Mouse (Mus musculus) intestine, postnatal 0 days (tissue): ENCODE data around the gene Kirrel2. TPM values are rescaled to one million over a fixed set of nuclear protein-coding genes. Genes with fewer than 3 reads are reported as not detected.
A peak's percentile ranks its signal among the peaks of the same experiment; 100 is the strongest.
"Not testable (repeated sequence)": the region's sequence is repeated elsewhere in the genome, so short reads cannot be mapped to it uniquely, and the experiment has no call there.

Experiments used
- ATAC-seq: fragments of 200-750 bp; cut with Nextera tagmentation; 2 replicates; pipeline ENCODE4 v1.8.0; 2017; ENCODE audit warnings: mild to moderate bottlenecking, moderate TSS enrichment, moderate library complexity
- H3K27ac ChIP-seq: fragments of 300-500 bp; sonication (generic); 2 replicates; pipeline ENCODE4 v1.5.1; 2014; ENCODE audit warnings: mild to moderate bottlenecking, low read depth, low read length, moderate library complexity
- H3K27me3 ChIP-seq: fragments of 300-500 bp; sonication (generic); replicated peaks from 2 replicates; pipeline ENCODE4 v1.6.1; 2014; ENCODE audit warnings: low read length, mixed read lengths; ENCODE audit not compliant: control insufficient read depth, insufficient read depth
- H3K36me3 ChIP-seq: fragments of 300-500 bp; sonication (generic); 2 replicates; pipeline ENCODE4 v1.6.1; 2014; ENCODE audit warnings: mild to moderate bottlenecking, moderate library complexity; ENCODE audit not compliant: control insufficient read depth, insufficient read depth
- H3K4me1 ChIP-seq: fragments of 300-500 bp; sonication (generic); replicated peaks from 2 replicates; pipeline ENCODE4 v1.6.1; 2014; ENCODE audit warnings: antibody characterized with exemption, low read length, mixed read lengths; ENCODE audit not compliant: control insufficient read depth, insufficient read depth
- H3K4me2 ChIP-seq: fragments of 300-500 bp; sonication (generic); replicated peaks from 2 replicates; pipeline ENCODE4 v1.6.1; 2014; ENCODE audit warnings: low read depth, mild to moderate bottlenecking, moderate library complexity
- H3K4me3 ChIP-seq: fragments of 300-500 bp; sonication (generic); 2 replicates; pipeline ENCODE4 v1.5.1; 2014; ENCODE audit warnings: low read depth, low read length
- H3K9ac ChIP-seq: fragments of 300-500 bp; sonication (generic); 2 replicates; pipeline ENCODE4 v1.6.1; 2014; ENCODE audit warnings: mild to moderate bottlenecking, low read depth, low read length
- H3K9me3 ChIP-seq: fragments of 300-500 bp; sonication (generic); 2 replicates; pipeline ENCODE4 v1.6.1; 2016; ENCODE audit warnings: mixed run types; ENCODE audit not compliant: control insufficient read depth
- CTCF ChIP-seq: sonication (generic); IDR thresholded peaks from 2 replicates; pipeline ENCODE4 v1.5.1; 2016; ENCODE audit warnings: low read depth, mild to moderate bottlenecking, control low read depth, antibody characterized with exemption, moderate library complexity
- WGBS: fragments of 180-500 bp; shearing (Covaris S2); extraction: QIAGEN DNeasy Blood & Tissue Kit; methylation state at CpG from one replicate; pipeline ENCODE4 v1.1.7; 2014; 5-methylcytosine and 5-hydroxymethylcytosine counted together
- polyA plus RNA-seq: library from polyadenylated mRNA; unstranded; fragments of >200 nt; fragmentation: Nextera tagmentation; extraction: Ambion mirVana; gene quantifications from 2 replicates; pipeline ENCODE4 v1.2.1, GENCODE M21; 2015

Gene Kirrel2
- polyA plus RNA-seq, 1 experiment from 2014 or later: 0.08 TPM

- Histone ChIP-seq H3K27ac (no peak overlapping the region), H3K36me3 (no peaks in the 10 kb centered on the region), H3K4me1 (no peaks in the 10 kb centered on the region), H3K9me3 (no peaks in the 10 kb centered on the region), H3K4me2 (no peak overlapping the region), H3K9ac (no peak overlapping the region), H3K4me3 (no peak overlapping the region), H3K27me3 (no peaks in the 10 kb centered on the region)
- peak; percentile 82 for TF ChIP-seq CTCF
- WGBS: 30% methylated on average over 16 of the region's 16 CpGs
- no peak for ATAC-seq
These were observed 32.9 kb upstream of the Kirrel2 start for GRCm38 (mm10) chr7:30490251-30490956.

DNA sequence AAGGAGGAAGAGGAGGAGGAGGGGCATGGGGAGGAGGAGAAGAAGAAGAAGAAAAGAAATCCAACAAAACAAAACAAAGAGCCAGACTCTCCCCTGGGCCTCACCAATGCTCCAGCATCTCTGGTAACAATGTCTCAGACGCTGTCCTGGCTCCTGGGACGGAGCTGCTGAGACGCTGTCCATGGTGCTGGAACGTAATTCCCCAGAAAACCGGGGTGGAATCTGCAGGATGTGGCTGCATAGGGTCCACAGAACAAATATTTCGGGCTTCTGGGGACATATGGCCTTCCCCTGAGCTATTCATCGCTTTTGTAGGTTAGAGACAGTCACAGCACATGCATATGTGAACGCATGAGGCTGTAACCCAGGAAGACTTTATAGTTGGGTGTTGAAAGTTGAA is 26.8 kb upstream of the Kirrel2 start:
- Histone ChIP-seq H3K9ac (no peak overlapping the region), H3K4me2 (no peak overlapping the region), H3K4me1 (no peaks in the 10 kb centered on the region), H3K4me3 (no peak overlapping the region), H3K9me3 (no peaks in the 10 kb centered on the region), H3K36me3 (no peaks in the 10 kb centered on the region), H3K27ac (no peak overlapping the region), H3K27me3 (no peaks in the 10 kb centered on the region; the same call in 1 of the 2 replicates)
- WGBS: 16% methylated on average over 8 of the region's 8 CpGs
- TF ChIP-seq CTCF: no peak
- no peak for ATAC-seq

- TF ChIP-seq CTCF: no peak
- Histone ChIP-seq H3K36me3 (no peaks in the 10 kb centered on the region), H3K27ac (no peak overlapping the region), H3K4me3 (peak overlapping the region; percentile 11; the same call in 1 of the 2 replicates), H3K4me2 (peak overlapping the region; percentile 54), H3K27me3 (no peaks in the 10 kb centered on the region; the same call in 1 of the 2 replicates), H3K9me3 (no peaks in the 10 kb centered on the region), H3K9ac (no peak overlapping the region), H3K4me1 (no peaks in the 10 kb centered on the region)
- ATAC-seq: no peak
- WGBS: 9% methylated on average over 31 of the region's 32 CpGs
These were observed 20.2 kb upstream of the Kirrel2 start for GRCm38 (mm10) chr7:30477415-30478381.

DNA sequence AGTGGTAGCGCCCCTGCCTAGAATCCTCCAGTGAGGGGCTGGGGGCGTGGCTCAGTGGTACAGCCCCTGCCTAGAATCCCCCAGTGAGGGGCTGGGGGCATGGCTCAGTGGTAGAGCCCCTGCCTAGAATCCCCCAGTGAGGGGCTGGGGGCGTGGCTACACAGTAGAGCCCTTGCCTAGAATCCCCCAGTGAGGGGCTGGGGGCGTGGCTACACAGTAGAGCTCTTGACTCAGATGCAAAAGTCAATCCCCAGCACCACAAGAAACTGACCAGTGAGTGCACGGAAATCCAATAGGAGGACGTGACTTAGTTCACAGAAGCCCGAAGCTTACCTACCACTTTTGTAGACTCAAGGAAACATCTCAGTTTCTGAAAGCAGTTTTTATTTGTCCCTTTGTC is 18.6 kb upstream of the Kirrel2 start:
- H3K27ac ChIP-seq, ATAC-seq, H3K36me3 ChIP-seq, H3K4me3 ChIP-seq, H3K4me2 ChIP-seq, H3K9me3 ChIP-seq, H3K4me1 ChIP-seq, H3K27me3 ChIP-seq, H3K9ac ChIP-seq: not testable (repeated sequence)
- WGBS: 82% methylated on average over 7 of the region's 7 CpGs

- Histone ChIP-seq H3K36me3 (no peaks in the 10 kb centered on the region), H3K9me3 (no peaks in the 10 kb centered on the region), H3K27me3 (no peaks in the 10 kb centered on the region), H3K27ac (peak overlapping the region; percentile 6; the same call in 1 of the 2 replicates), H3K4me2 (no peak overlapping the region), H3K4me1 (no peaks in the 10 kb centered on the region), H3K9ac (no peak overlapping the region), H3K4me3 (no peak overlapping the region)
- no peak for TF ChIP-seq CTCF
- peak; percentile 89 for ATAC-seq
- 42% methylated on average over 4 of the region's 4 CpGs for WGBS
These were observed 17.5 kb upstream of the Kirrel2 start for GRCm38 (mm10) chr7:30474999-30475398.

GRCm38 (mm10) chr7:30472411-30472810 is 14.9 kb upstream of the Kirrel2 start:
- TF ChIP-seq CTCF: peak; percentile 77
- WGBS: 51% methylated on average over 5 of the region's 5 CpGs
- Histone ChIP-seq H3K36me3 (no peaks in the 10 kb centered on the region), H3K27ac (no peak overlapping the region), H3K4me1 (no peaks in the 10 kb centered on the region), H3K9ac (no peak overlapping the region), H3K27me3 (0 out of 2 replicates have a peak, but pooled peaks cover 6% of the 10 kb centered on the region), H3K4me2 (no peak overlapping the region), H3K9me3 (no peaks in the 10 kb centered on the region), H3K4me3 (no peak overlapping the region)
- no peak for ATAC-seq
